Mouse (Mus musculus) heart, postnatal 0 days (tissue): ENCODE measurements around the gene Crtc3.

ENCODE experiments used
- CTCF ChIP-seq: IDR thresholded peaks from 2 replicates; pipeline ENCODE4 v1.5.1; 2016; ENCODE audit warnings: antibody characterized with exemption, control low read depth, low read depth
- EP300 ChIP-seq: IDR thresholded peaks from 2 replicates; pipeline ENCODE4 v1.6.1; 2016; ENCODE audit warnings: antibody characterized with exemption, low read depth

DNA sequence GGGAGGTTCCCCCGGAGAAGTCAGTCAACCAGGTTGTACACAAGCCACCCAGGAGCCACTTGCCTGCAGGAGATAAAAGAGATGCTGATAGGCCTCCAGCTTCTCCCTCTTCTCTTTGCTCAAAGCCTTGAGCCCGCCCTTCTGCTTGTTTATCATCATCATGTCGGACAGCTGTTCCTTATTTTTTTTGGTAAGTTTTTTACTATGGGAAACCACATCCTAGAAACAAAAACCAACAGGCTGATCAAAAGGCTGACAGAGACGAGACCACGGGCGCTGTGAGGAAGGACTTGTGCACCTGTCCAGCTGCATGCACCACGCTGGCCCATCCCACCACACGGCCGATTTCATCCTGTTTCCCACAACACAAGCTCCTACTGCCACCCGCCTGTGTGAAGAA is 47.5 kb upstream of the Crtc3 start:
- no peak for TF ChIP-seq EP300
- no peak for TF ChIP-seq CTCF
